In genomic region chr17:28990060-28990459, GRCm38 (mm10) we compare ENCODE assay signal across 21 mouse cellular contexts. TPM values are rescaled to one million over a fixed set of nuclear protein-coding genes. Genes with fewer than 3 reads are reported as not detected.
"Had no signal": no experiment of that assay in that cellular context is flagged by ENCODE, and none has a peak within 500 bp of the region (broad histone marks: within the 10 kb centered on the region; RNA-seq: fewer than 3 reads in every experiment).

No protein-coding gene starts in this region.

- DNase-seq: right cerebral cortex, adult 18-20 months; right cerebral cortex, postnatal 14 days; right cerebral cortex, postnatal 25 days; right cerebral cortex, postnatal 4 days; spleen, adult 18-20 months; thymus, adult 18-20 months; thymus, adult 2 months; thymus, postnatal 14 days; thymus, postnatal 25 days; thymus, postnatal 36 days; thymus, postnatal 4 days had no signal

- H3K9ac ChIP-seq: neural tube, embryonic 13.5 days; neural tube, embryonic 15.5 days; stomach, embryonic 15.5 days had no signal

- H3K4me3 ChIP-seq: neural tube, embryonic 13.5 days; neural tube, embryonic 15.5 days; stomach, embryonic 15.5 days had no signal

- H3K27me3 ChIP-seq: neural tube, embryonic 13.5 days; neural tube, embryonic 15.5 days; stomach, embryonic 15.5 days had no signal

- H3K4me1 ChIP-seq: neural tube, embryonic 13.5 days; neural tube, embryonic 15.5 days; stomach, embryonic 15.5 days had no signal

- H3K9me3 ChIP-seq: neural tube, embryonic 13.5 days; neural tube, embryonic 15.5 days; stomach, embryonic 15.5 days had no signal

- H3K27ac ChIP-seq: neural tube, embryonic 13.5 days; neural tube, embryonic 15.5 days; stomach, embryonic 15.5 days; stomach, postnatal 0 days had no signal

- H3K4me2 ChIP-seq: neural tube, embryonic 13.5 days; neural tube, embryonic 15.5 days; stomach, embryonic 15.5 days had no signal

RNA-seq across cellular contexts. Expression of gene Pxt1, which starts 46.4 kb away (rescaled TPM):
- total RNA-seq: neutrophil, adult 5-6 weeks had no signal
- polyA plus RNA-seq: neural tube, embryonic 13.5 days; neural tube, embryonic 14.5 days; neural tube, embryonic 15.5 days; small intestine, adult 2 months; stomach, embryonic 14.5 days; stomach, embryonic 15.5 days; thymus, postnatal 0 days; urinary bladder, adult 2 months had no signal
